Mouse (Mus musculus) retina, postnatal 7 days (tissue): Measurements from ENCODE around the gene Gm49776.
"Not testable (repeated sequence)": the region's sequence is repeated elsewhere in the genome, so short reads cannot be mapped to it uniquely, and the experiment has no call there.

Experiments
- DNase-seq: peaks from one replicate; pipeline ENCODE4 v3.0.0-alpha.2; 2012; ENCODE audit warnings: low read depth, low spot score

The Gm49776 gene

GRCm38 (mm10) chr16:18203430-18204091 is 54.6 kb downstream of the Gm49776 start:
- no peak for DNase-seq

- no peak for DNase-seq
These were observed 56.1 kb downstream of the Gm49776 start for GRCm38 (mm10) chr16:18202061-18202460.

- no peak for DNase-seq
These were observed 56.5 kb downstream of the Gm49776 start for GRCm38 (mm10) chr16:18201620-18202019.

GRCm38 (mm10) chr16:18200062-18200461 is 58.1 kb downstream of the Gm49776 start:
- no peak for DNase-seq

DNA sequence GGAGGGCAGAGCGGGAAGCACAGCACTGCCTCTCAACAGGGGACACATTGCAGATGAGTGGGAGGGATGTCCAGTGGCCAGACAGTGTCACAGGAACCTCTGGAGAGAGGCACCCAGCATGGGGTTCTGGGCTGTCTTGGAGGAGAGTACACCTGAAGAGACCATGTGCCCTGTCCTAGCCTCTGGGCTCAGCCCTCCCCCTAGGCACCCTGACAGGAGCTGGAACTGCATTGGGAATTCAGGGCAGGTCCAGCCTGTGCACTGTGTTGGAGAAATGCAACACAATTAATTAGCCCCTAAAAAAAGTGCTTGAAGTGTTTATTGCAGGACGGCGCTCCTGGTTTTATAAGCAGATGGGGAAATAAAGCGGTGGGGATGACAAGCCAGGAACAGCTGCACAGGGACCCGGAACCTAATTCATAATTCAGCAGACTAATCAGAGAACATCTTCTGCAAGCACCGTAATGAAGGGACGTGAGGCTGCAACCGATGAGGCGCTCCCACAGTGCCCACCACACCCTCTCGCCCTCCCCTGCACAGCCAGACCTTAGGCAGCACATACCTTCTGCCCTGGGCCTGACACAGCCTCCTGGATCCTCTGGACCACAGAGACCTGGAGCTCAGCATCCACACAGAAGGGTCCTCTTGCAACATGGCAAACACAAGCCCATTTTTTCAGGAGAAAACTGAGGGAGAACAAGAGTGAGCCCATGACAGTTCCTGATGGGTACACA is 59.6 kb downstream of the Gm49776 start:
- DNase-seq = no peak

DNA sequence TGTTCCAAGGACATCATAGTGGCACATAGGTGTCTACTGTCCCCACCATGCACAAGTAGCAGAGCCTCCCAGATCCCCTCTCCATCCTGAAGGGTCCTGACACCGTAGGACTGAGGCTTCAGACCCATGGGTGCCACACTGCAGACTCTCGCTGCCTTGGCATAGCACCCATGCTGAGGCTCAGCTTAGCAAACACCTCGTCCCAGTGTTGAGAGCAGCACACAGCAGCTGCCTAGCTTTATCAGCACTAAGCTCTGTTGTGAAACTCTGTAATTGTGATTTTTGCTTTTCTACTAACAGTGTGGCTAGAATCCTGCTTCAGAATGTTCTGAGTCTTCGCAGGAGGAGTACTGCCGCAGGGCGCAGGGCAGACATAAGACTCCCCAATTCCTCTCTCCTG is 60.2 kb downstream of the Gm49776 start:
- DNase-seq = no peak

DNA sequence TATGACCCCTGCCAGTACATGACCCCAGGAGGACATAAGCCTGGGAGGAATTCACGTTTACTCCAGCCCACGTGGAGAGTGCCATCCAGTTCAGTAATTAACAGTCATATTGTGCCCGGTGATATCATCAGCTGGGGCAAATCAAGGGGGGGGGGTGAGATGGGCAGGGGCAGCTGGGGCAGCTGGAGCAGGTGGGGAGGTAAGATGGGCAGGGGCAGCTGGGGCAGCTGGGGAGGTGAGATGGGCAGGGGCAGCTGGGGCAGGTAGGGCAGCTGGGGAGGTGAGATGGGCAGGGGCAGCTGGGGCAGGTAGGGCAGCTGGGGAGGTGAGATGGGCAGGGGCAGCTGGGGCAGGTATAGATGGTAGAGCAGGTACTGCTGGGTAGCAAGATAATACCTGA is 62.6 kb downstream of the Gm49776 start:
- DNase-seq = not testable (repeated sequence)
